ENCODE assay signal across 11 mouse cellular contexts in genomic region chr1:136513181-136513580, GRCm38 (mm10). TPM values are rescaled to one million over a fixed set of nuclear protein-coding genes. Genes with fewer than 3 reads are reported as not detected.
DNase-seq lines count a peak whose midpoint lies in the region; ATAC-seq and TF ChIP-seq lines count a peak whose summit lies in the region.
"Had no signal": no experiment of that assay in that cellular context is flagged by ENCODE, and none has a peak within 500 bp of the region (broad histone marks: within the 10 kb centered on the region; RNA-seq: fewer than 3 reads in every experiment).

No protein-coding gene starts in this region.

- H3K4me2 ChIP-seq in intestine, postnatal 0 days (replicated peaks; ENCODE audit: low read depth) = no peak overlapping the region

- H3K4me1 ChIP-seq in intestine, postnatal 0 days (replicated peaks; ENCODE audit: control insufficient read depth, insufficient read depth, low read length) = no peaks in the 10 kb centered on the region

- no peaks in the 10 kb centered on the region for H3K9me3 ChIP-seq in intestine, postnatal 0 days (ENCODE audit: control insufficient read depth)

- peak overlapping the region; percentile 15; the same call in 1 of the 2 replicates for H3K27ac ChIP-seq in intestine, postnatal 0 days (ENCODE audit: low read depth, low read length)
- H3K27ac ChIP-seq: liver, embryonic 14.5 days had no signal

- no peaks in the 10 kb centered on the region for H3K27me3 ChIP-seq in intestine, postnatal 0 days (replicated peaks; ENCODE audit: control insufficient read depth, insufficient read depth, low read length)

- H3K36me3 ChIP-seq in intestine, postnatal 0 days (ENCODE audit: control insufficient read depth, insufficient read depth) = peaks cover 7% of the 10 kb centered on the region

- no peak for TF ChIP-seq CTCF in intestine, postnatal 0 days (IDR thresholded peaks at IDR 0.05; ENCODE audit: low read depth)

- 85% methylated on average over 11 of the region's 11 CpGs for WGBS in intestine, postnatal 0 days

- no peak overlapping the region for H3K9ac ChIP-seq in intestine, postnatal 0 days (ENCODE audit: low read depth, low read length)
- H3K9ac ChIP-seq: liver, embryonic 14.5 days had no signal

- DNase-seq in ovary, postnatal 36 days (ENCODE audit: low spot score) = peak; percentile 28
- DNase-seq in ovary, postnatal 14 days (ENCODE audit: low spot score) = no peak
- peak; percentile 15 to 41 for DNase-seq in heart, adult 9 months (ENCODE audit: low spot score in 2 of 2)
- peak; percentile 41 for DNase-seq in testis, postnatal 10 days (ENCODE audit: low spot score)
- DNase-seq in layer of hippocampus, postnatal 14 days (ENCODE audit: low spot score in 2 of 2) = no peak
- no peak for DNase-seq in kidney, adult 18-20 months
- DNase-seq in cerebellum, adult 11-12 months = no peak
- DNase-seq: gastrocnemius, postnatal 36 days had no signal

- H3K4me3 ChIP-seq in intestine, postnatal 0 days (ENCODE audit: low read depth, low read length) = no peak overlapping the region

- no peak for ATAC-seq in intestine, postnatal 0 days
- ATAC-seq: inflammation-experienced regulatory T-cells, adult 6 months had no signal

RNA-seq across cellular contexts. Expression of gene Kif14, which starts 47.0 kb away (rescaled TPM):
- 0.50 and 0.58 TPM in 2 replicates for polyA plus RNA-seq in intestine, postnatal 0 days (2015; fragmentation: Nextera tagmentation; extraction: Ambion mirVana)
- under 1 TPM; 0.44 to 0.81 TPM for total RNA-seq in layer of hippocampus, postnatal 14 days (2021)

Comparison
In these comparisons a context has a peak if more than half of its experiments do, and no peak if none do; other contexts are left out.
1. DNase-seq: peak in ovary, postnatal 36 days (single experiment), heart, adult 9 months (2 of 2) and testis, postnatal 10 days (single experiment); none in ovary, postnatal 14 days (single experiment), layer of hippocampus, postnatal 14 days (0 of 2), kidney, adult 18-20 months (single experiment) and cerebellum, adult 11-12 months (single experiment).